Mouse (Mus musculus) testis, adult 2 months (tissue): Measurements from ENCODE around the gene Tnfsf9. TPM values are rescaled to one million over a fixed set of nuclear protein-coding genes. Genes with fewer than 3 reads are reported as not detected.

Experiments used
- H3K27ac ChIP-seq: fragments of 200-500 bp; 2 replicates; pipeline ENCODE4 v1.5.1; 2012; ENCODE audit warnings: low read depth, low read length; ENCODE audit not compliant: control insufficient read depth, insufficient read depth
- H3K27me3 ChIP-seq: fragments of 200-500 bp; 2 replicates; pipeline ENCODE4 v1.6.1; 2012; ENCODE audit warnings: mild to moderate bottlenecking, low read length, moderate library complexity; ENCODE audit not compliant: control insufficient read depth, insufficient read depth
- H3K36me3 ChIP-seq: fragments of 200-500 bp; 2 replicates; pipeline ENCODE4 v1.6.1; 2012; ENCODE audit warnings: mild to moderate bottlenecking, low read length; ENCODE audit not compliant: control insufficient read depth, insufficient read depth
- H3K4me1 ChIP-seq: fragments of 200-500 bp; 2 replicates; pipeline ENCODE4 v1.6.1; 2012; ENCODE audit warnings: low read length; ENCODE audit not compliant: control insufficient read depth, insufficient read depth
- H3K4me3 ChIP-seq: fragments of 200-500 bp; 2 replicates; pipeline ENCODE4 v1.5.1; 2012; ENCODE audit warnings: low read depth, mild to moderate bottlenecking, low read length, moderate library complexity, mixed read lengths; ENCODE audit not compliant: control insufficient read depth
- CTCF ChIP-seq: fragments of 200-500 bp; IDR thresholded peaks from 2 replicates; pipeline ENCODE4 v1.5.1; 2012; ENCODE audit warnings: low read depth, mild to moderate bottlenecking, inconsistent platforms, low read length, moderate library complexity; ENCODE audit not compliant: control insufficient read depth, insufficient read depth, insufficient replicate concordance
- POLR2A ChIP-seq: fragments of 200-500 bp; IDR thresholded peaks from 2 replicates; pipeline ENCODE4 v1.6.1; 2012; ENCODE audit warnings: low read depth, mild to moderate bottlenecking, inconsistent platforms, low read length, moderate library complexity; ENCODE audit not compliant: control insufficient read depth
- polyA plus RNA-seq: library from polyadenylated mRNA; depleted of rRNA; stranded (reverse); fragments of >200 nt; gene quantifications from 2 replicates; pipeline ENCODE4 v1.2.3, GENCODE M21; 2012; rRNA removed

The Tnfsf9 gene
- polyA plus RNA-seq, 1 experiment: 0.10 TPM

DNA sequence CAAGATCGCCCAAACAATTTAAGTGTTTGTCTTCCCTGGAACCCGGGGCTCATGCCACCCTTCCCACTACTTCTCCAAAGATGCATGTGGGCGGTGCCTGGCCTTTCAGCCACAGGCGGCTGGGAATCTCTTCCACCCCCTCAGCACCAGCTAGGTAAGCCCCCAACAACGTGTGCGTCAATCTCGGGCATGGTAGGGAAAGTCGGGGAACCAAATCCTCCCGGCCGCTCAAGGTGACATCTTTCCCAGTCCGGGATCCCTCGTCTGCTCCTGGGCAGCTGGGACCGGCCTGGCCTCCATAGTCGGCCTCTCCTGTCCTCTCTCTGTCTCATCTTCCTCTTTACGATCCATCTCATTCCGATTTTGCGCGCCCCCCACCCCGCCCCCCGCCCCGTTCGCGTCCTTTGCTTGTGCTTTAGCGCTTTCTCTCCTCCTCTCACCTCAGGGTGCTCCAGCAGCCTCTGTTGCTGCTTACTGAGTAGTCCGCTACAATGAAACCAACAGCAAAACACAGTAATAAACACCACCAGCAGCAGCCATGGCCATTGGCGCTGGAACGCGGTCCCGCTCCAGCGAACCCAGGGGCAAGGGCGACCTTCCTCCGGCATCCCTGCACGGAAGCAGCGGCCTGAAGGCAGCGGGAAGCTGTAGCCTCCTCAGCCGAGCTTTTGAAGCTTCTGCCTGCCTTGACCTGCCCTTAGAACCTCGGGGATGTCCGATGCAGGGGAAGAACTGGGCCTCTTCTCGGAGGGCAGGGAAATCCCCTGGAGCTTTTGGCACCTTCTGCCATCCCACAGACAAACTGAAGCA is 44.1 kb downstream of the Tnfsf9 start, which contains the start of gene Cd70:
Gene Cd70, minus strand, starts transcription at position 784 of the 810 bp plus-strand sequence.
- H3K27me3 ChIP-seq: no peaks in the 10 kb centered on the region
- TF ChIP-seq POLR2A (no peak), CTCF (no peak)
- H3K27ac ChIP-seq: no peak within 1 kb of the TSS
- no peaks in the 10 kb centered on the region for H3K36me3 ChIP-seq
- H3K4me1 ChIP-seq: peaks cover 3% of the 10 kb centered on the region; the same call in 1 of the 2 replicates
- no peak within 1 kb of the TSS; the same call in 1 of the 2 replicates for H3K4me3 ChIP-seq

DNA sequence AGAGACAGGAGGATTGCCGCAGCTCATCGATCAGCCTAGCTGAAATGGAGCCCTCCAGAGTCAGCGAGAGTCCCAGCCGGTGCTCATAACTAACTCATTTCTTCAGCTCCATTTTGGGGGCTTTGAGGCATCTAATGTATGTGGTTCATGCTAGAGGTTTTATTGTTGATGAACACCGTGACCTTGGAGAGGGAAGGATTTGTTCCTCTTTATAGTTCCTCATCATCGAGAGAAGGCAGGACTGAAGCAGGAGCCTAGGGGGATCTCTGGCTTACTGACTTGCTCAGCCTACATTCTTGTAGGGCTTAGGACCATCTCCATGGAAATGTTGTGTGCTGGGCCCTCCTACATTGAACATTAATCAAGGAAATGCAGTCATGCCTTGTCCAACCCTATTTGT is 47.9 kb downstream of the Tnfsf9 start:
- Histone ChIP-seq H3K4me1 (peaks cover 3% of the 10 kb centered on the region; the same call in 1 of the 2 replicates), H3K27ac (no peak overlapping the region), H3K36me3 (no peaks in the 10 kb centered on the region), H3K4me3 (no peak overlapping the region), H3K27me3 (no peaks in the 10 kb centered on the region)
- TF ChIP-seq POLR2A: no peak
- no peak for TF ChIP-seq CTCF

- no peak overlapping the region for H3K4me3 ChIP-seq
- TF ChIP-seq CTCF (no peak), POLR2A (no peak)
Observed at GRCm38 (mm10) chr17:57153787-57154186, 48.7 kb downstream of the Tnfsf9 start.

More at GRCm38 (mm10) chr17:57153787-57154186, 48.7 kb downstream of the Tnfsf9 start:
- H3K4me1 ChIP-seq: peaks cover 3% of the 10 kb centered on the region; the same call in 1 of the 2 replicates
- no peaks in the 10 kb centered on the region for H3K27me3 ChIP-seq
- no peak overlapping the region for H3K27ac ChIP-seq
- no peaks in the 10 kb centered on the region for H3K36me3 ChIP-seq

Other genes starting within 250 kb of the Tnfsf9 start
- gene Acsbg2, start 230.9 kb upstream of the Tnfsf9 start, polyA plus RNA-seq: 166 TPM in 2 replicates
- gene 1700061G19Rik, start 229.8 kb upstream of the Tnfsf9 start, polyA plus RNA-seq: 157 and 164 TPM in 2 replicates
- 60.6 and 73.5 TPM in 2 replicates for gene Mllt1, start 169.9 kb upstream of the Tnfsf9 start, polyA plus RNA-seq
- not detected in 2 replicates for gene Acer1, start 123.2 kb upstream of the Tnfsf9 start, polyA plus RNA-seq
- 31.1 and 33.7 TPM in 2 replicates for gene Clpp, start 115.0 kb upstream of the Tnfsf9 start, polyA plus RNA-seq
- 30.2 and 35.7 TPM in 2 replicates for gene Alkbh7, start 108.0 kb upstream of the Tnfsf9 start, polyA plus RNA-seq
- gene Pspn, start 105.3 kb upstream of the Tnfsf9 start, polyA plus RNA-seq: not detected in 2 replicates
- gene Gtf2f1, start 94.0 kb upstream of the Tnfsf9 start, polyA plus RNA-seq: 175 and 195 TPM in 2 replicates
- 19.7 and 21.3 TPM in 2 replicates for gene Gm17949, start 93.9 kb upstream of the Tnfsf9 start, polyA plus RNA-seq
- 45.2 and 45.9 TPM in 2 replicates for gene Khsrp, start 73.8 kb upstream of the Tnfsf9 start, polyA plus RNA-seq
- gene Slc25a41, start 63.7 kb upstream of the Tnfsf9 start, polyA plus RNA-seq: 45.5 and 48.0 TPM in 2 replicates
- 2.4 and 4.3 TPM in 2 replicates for gene Crb3, start 46.2 kb upstream of the Tnfsf9 start, polyA plus RNA-seq
- gene Slc25a23, start 45.5 kb upstream of the Tnfsf9 start, polyA plus RNA-seq: 8.8 and 8.9 TPM in 2 replicates
- gene Dennd1c, start 26.8 kb upstream of the Tnfsf9 start, polyA plus RNA-seq: 0.35 and 0.41 TPM in 2 replicates
- gene Tubb4a, start 17.5 kb upstream of the Tnfsf9 start, polyA plus RNA-seq: 0.06 and 0.08 TPM in 2 replicates
- gene Cd70, start 44.5 kb downstream of the Tnfsf9 start, polyA plus RNA-seq: not detected in 2 replicates
- gene Tnfsf14, start 88.9 kb downstream of the Tnfsf9 start, polyA plus RNA-seq: not detected in 2 replicates
- 6.3 and 12.4 TPM in 2 replicates for gene C3, start 122.8 kb downstream of the Tnfsf9 start, polyA plus RNA-seq
- gene Gpr108, start 143.1 kb downstream of the Tnfsf9 start, polyA plus RNA-seq: 34.1 and 37.3 TPM in 2 replicates
- gene Trip10, start 144.1 kb downstream of the Tnfsf9 start, polyA plus RNA-seq: 4.5 and 5.6 TPM in 2 replicates
- 7.4 and 8.4 TPM in 2 replicates for gene Vav1, start 173.8 kb downstream of the Tnfsf9 start, polyA plus RNA-seq